Mouse (Mus musculus) embryonic facial prominence, embryonic 11.5 days (tissue): ENCODE results near the gene Fam199x. TPM values are rescaled to one million over a fixed set of nuclear protein-coding genes. Genes with fewer than 3 reads are reported as not detected.

ENCODE experiments used
- ATAC-seq: fragments of 200-750 bp; cut with Nextera tagmentation; replicated peaks from 2 replicates; pipeline ENCODE4 v1.8.0; 2017; ENCODE audit warnings: low read depth; ENCODE audit not compliant: insufficient number of reproducible peaks, low FRiP score, low TSS enrichment
- DNase-seq: peaks from one replicate; pipeline ENCODE4 v3.0.0-alpha.2; 2015; ENCODE audit warnings: low spot score
- H3K27ac ChIP-seq: fragments of 300-500 bp; sonication (generic); replicated peaks from 2 replicates; pipeline ENCODE4 v1.5.1; 2014; ENCODE audit warnings: mild to moderate bottlenecking, low read depth, low read length, control low read depth
- H3K27me3 ChIP-seq: fragments of 300-500 bp; sonication (generic); 2 replicates; pipeline ENCODE4 v1.6.1; 2014; ENCODE audit warnings: mild to moderate bottlenecking, low read length, moderate library complexity, mixed read lengths; ENCODE audit not compliant: control insufficient read depth, insufficient read depth
- H3K36me3 ChIP-seq: fragments of 300-500 bp; sonication (generic); replicated peaks from 2 replicates; pipeline ENCODE4 v1.6.1; 2014; ENCODE audit warnings: low read depth, mild to moderate bottlenecking, low read length, moderate library complexity, mixed read lengths; ENCODE audit not compliant: control insufficient read depth, insufficient read depth
- H3K4me1 ChIP-seq: fragments of 300-500 bp; sonication (generic); 2 replicates; pipeline ENCODE4 v1.6.1; 2014; ENCODE audit warnings: low read length, mixed read lengths; ENCODE audit not compliant: control insufficient read depth, insufficient read depth
- H3K4me2 ChIP-seq: fragments of 300-500 bp; sonication (generic); 2 replicates; pipeline ENCODE4 v1.6.1; 2014; ENCODE audit warnings: low read depth, mild to moderate bottlenecking, control low read depth, low read length, moderate library complexity
- H3K4me3 ChIP-seq: fragments of 300-500 bp; sonication (generic); 2 replicates; pipeline ENCODE4 v1.5.1; 2014; ENCODE audit warnings: low read depth, low read length, control low read depth
- H3K9ac ChIP-seq: fragments of 300-500 bp; sonication (generic); replicated peaks from 2 replicates; pipeline ENCODE4 v1.6.1; 2014; ENCODE audit warnings: mild to moderate bottlenecking, control low read depth, low read length
- H3K9me3 ChIP-seq: fragments of 300-500 bp; sonication (generic); replicated peaks from 2 replicates; pipeline ENCODE4 v1.6.1; 2016; ENCODE audit warnings: mild to moderate bottlenecking, low read length, inconsistent platforms, mixed read lengths; ENCODE audit not compliant: control insufficient read depth
- WGBS: fragments of 180-500 bp; shearing (Covaris S2); extraction: QIAGEN DNeasy Blood & Tissue Kit; methylation state at CpG from one replicate; pipeline ENCODE4 v1.1.7; 2014; 5-methylcytosine and 5-hydroxymethylcytosine counted together
- polyA plus RNA-seq: library from polyadenylated mRNA; unstranded; fragments of >200 nt; fragmentation: Nextera tagmentation; extraction: Ambion mirVana; gene quantifications from 2 replicates; pipeline ENCODE4 v1.2.1, GENCODE M21; 2014

The Fam199x gene
- polyA plus RNA-seq: 14.7 and 16.6 TPM in 2 replicates

- Histone ChIP-seq H3K4me1 (no peaks in the 10 kb centered on the region), H3K27ac (no peak within 1 kb of the TSS), H3K36me3 (no peaks in the 10 kb centered on the region), H3K4me3 (peak within 1 kb of the TSS; percentile 63), H3K9me3 (no peaks in the 10 kb centered on the region), H3K4me2 (peak within 1 kb of the TSS; percentile 50), H3K27me3 (0 out of 2 replicates have a peak, but pooled peaks cover 2% of the 10 kb centered on the region), H3K9ac (peak within 1 kb of the TSS; percentile 68)
- ATAC-seq: peak; percentile 97
- 14% methylated on average over 33 of the region's 62 CpGs for WGBS
- peak; percentile 81 for DNase-seq
Measured at GRCm38 (mm10) chrX:137049425-137050225, at the start of gene Fam199x. Fam199x (plus strand) TSS chrX:137049594.

GRCm38 (mm10) chrX:137015099-137015709 lies 34.2 kb upstream of the Fam199x start:
- peak; percentile 76 for DNase-seq
- no peak for ATAC-seq
- no peak overlapping the region for H3K9ac ChIP-seq

GRCm38 (mm10) chrX:137017668-137018067 lies 31.7 kb upstream of the Fam199x start:
- WGBS: 43% methylated on average over 1 of the region's 1 CpGs
- H3K4me1 ChIP-seq: no peaks in the 10 kb centered on the region
- no peak overlapping the region for H3K9ac ChIP-seq
- H3K36me3 ChIP-seq: no peaks in the 10 kb centered on the region
- no peak overlapping the region for H3K4me2 ChIP-seq
- H3K9me3 ChIP-seq: no peaks in the 10 kb centered on the region
- no peak overlapping the region for H3K4me3 ChIP-seq
- no peak overlapping the region for H3K27ac ChIP-seq
- ATAC-seq: no peak
- peak; percentile 19 for DNase-seq
- no peaks in the 10 kb centered on the region for H3K27me3 ChIP-seq

More at GRCm38 (mm10) chrX:137015099-137015709, 34.2 kb upstream of the Fam199x start:
- H3K27ac ChIP-seq: no peak overlapping the region
- no peak overlapping the region for H3K4me3 ChIP-seq
- 54% methylated on average over 6 of the region's 6 CpGs for WGBS
- no peaks in the 10 kb centered on the region for H3K27me3 ChIP-seq
- no peaks in the 10 kb centered on the region for H3K9me3 ChIP-seq
- no peak overlapping the region for H3K4me2 ChIP-seq
- H3K4me1 ChIP-seq: no peaks in the 10 kb centered on the region
- no peaks in the 10 kb centered on the region for H3K36me3 ChIP-seq

- ATAC-seq: no peak
Measured at GRCm38 (mm10) chrX:137019310-137019709, 30.1 kb upstream of the Fam199x start.

GRCm38 (mm10) chrX:137030916-137031315 lies 18.5 kb upstream of the Fam199x start:
- 93% methylated on average over 8 of the region's 8 CpGs for WGBS
- H3K4me3 ChIP-seq: no peak overlapping the region

More at GRCm38 (mm10) chrX:137019310-137019709, 30.1 kb upstream of the Fam199x start:
- peak; percentile 77 for DNase-seq
- no peak overlapping the region for H3K4me2 ChIP-seq
- no peaks in the 10 kb centered on the region for H3K9me3 ChIP-seq
- H3K27ac ChIP-seq: no peak overlapping the region
- no peaks in the 10 kb centered on the region for H3K27me3 ChIP-seq
- H3K9ac ChIP-seq: no peak overlapping the region
- no peaks in the 10 kb centered on the region for H3K4me1 ChIP-seq
- no peak overlapping the region for H3K4me3 ChIP-seq
- H3K36me3 ChIP-seq: no peaks in the 10 kb centered on the region
- 20% methylated on average over 1 of the region's 1 CpGs for WGBS

GRCm38 (mm10) chrX:137031726-137032125 lies 17.7 kb upstream of the Fam199x start:
- no peaks in the 10 kb centered on the region for H3K36me3 ChIP-seq
- no peak overlapping the region for H3K9ac ChIP-seq
- no peaks in the 10 kb centered on the region for H3K9me3 ChIP-seq
- no peak overlapping the region for H3K27ac ChIP-seq
- no peaks in the 10 kb centered on the region for H3K27me3 ChIP-seq
- no peak overlapping the region for H3K4me2 ChIP-seq
- H3K4me1 ChIP-seq: no peaks in the 10 kb centered on the region
- 89% methylated on average over 5 of the region's 5 CpGs for WGBS
- no peak for ATAC-seq
- no peak for DNase-seq
- H3K4me3 ChIP-seq: no peak overlapping the region

More at GRCm38 (mm10) chrX:137030916-137031315, 18.5 kb upstream of the Fam199x start:
- Histone ChIP-seq H3K4me2 (no peak overlapping the region), H3K4me1 (no peaks in the 10 kb centered on the region), H3K27me3 (no peaks in the 10 kb centered on the region), H3K27ac (no peak overlapping the region), H3K9me3 (no peaks in the 10 kb centered on the region), H3K36me3 (no peaks in the 10 kb centered on the region), H3K9ac (no peak overlapping the region)
- no peak for DNase-seq
- ATAC-seq: no peak

- no peak for ATAC-seq
- WGBS: 74% methylated on average over 4 of the region's 4 CpGs
- H3K27ac ChIP-seq: no peak overlapping the region
Measured at GRCm38 (mm10) chrX:137034322-137034721, 15.1 kb upstream of the Fam199x start.

GRCm38 (mm10) chrX:137037470-137037999 lies 11.9 kb upstream of the Fam199x start:
- no peaks in the 10 kb centered on the region for H3K27me3 ChIP-seq

More at GRCm38 (mm10) chrX:137034322-137034721, 15.1 kb upstream of the Fam199x start:
- Histone ChIP-seq H3K36me3 (no peaks in the 10 kb centered on the region), H3K4me3 (no peak overlapping the region), H3K4me2 (no peak overlapping the region), H3K9me3 (no peaks in the 10 kb centered on the region), H3K27me3 (no peaks in the 10 kb centered on the region), H3K9ac (no peak overlapping the region), H3K4me1 (no peaks in the 10 kb centered on the region)
- no peak for DNase-seq

More at GRCm38 (mm10) chrX:137037470-137037999, 11.9 kb upstream of the Fam199x start:
- no peaks in the 10 kb centered on the region for H3K9me3 ChIP-seq
- no peaks in the 10 kb centered on the region for H3K4me1 ChIP-seq
- no peak overlapping the region for H3K27ac ChIP-seq
- peak overlapping the region; percentile 70 for H3K9ac ChIP-seq
- H3K36me3 ChIP-seq: no peaks in the 10 kb centered on the region
- no peak for DNase-seq
- WGBS: 19% methylated on average over 12 of the region's 12 CpGs
- peak overlapping the region; percentile 37 for H3K4me2 ChIP-seq
- no peak; the same call in 1 of the 2 replicates for ATAC-seq
- H3K4me3 ChIP-seq: peak overlapping the region; percentile 47
